Mouse (Mus musculus) CH12.LX (cell line): ENCODE results near the gene Nos1ap. TPM values are rescaled to one million over a fixed set of nuclear protein-coding genes. Genes with fewer than 3 reads are reported as not detected.

Experiments used
- DNase-seq: peaks from one replicate; pipeline ENCODE4 v3.0.0-alpha.2; 2013; ENCODE audit errors: extremely low read depth
- H3K27ac ChIP-seq: 2 replicates; pipeline ENCODE4 v1.5.1; 2012; ENCODE audit warnings: low read depth, mild to moderate bottlenecking, control low read depth, moderate library complexity; ENCODE audit not compliant: insufficient read depth
- H3K27me3 ChIP-seq: replicated peaks from 2 replicates; pipeline ENCODE3; 2012; ENCODE audit warnings: inconsistent platforms
- H3K36me3 ChIP-seq, 2 experiments: replicated peaks in 1 of 2; 2 replicates each; pipeline versions ENCODE3 to v1.6.1; 2012; ENCODE audit warnings: inconsistent platforms in 1 of 2, low read length in 1 of 2, mild to moderate bottlenecking in 1 of 2, mixed read lengths in 1 of 2, moderate library complexity in 1 of 2; ENCODE audit not compliant: control insufficient read depth in 1 of 2, insufficient read depth in 1 of 2
- H3K4me1 ChIP-seq, 2 experiments: 2 replicates each; pipeline ENCODE4 v1.6.1; 2012; ENCODE audit warnings: inconsistent platforms in 1 of 2, moderate library complexity in 1 of 2; ENCODE audit not compliant: insufficient read depth in 2 of 2, control insufficient read depth in 1 of 2
- H3K4me2 ChIP-seq: 2 replicates; pipeline ENCODE4 v1.6.1; 2012; ENCODE audit warnings: low read depth, mild to moderate bottlenecking, control low read depth; ENCODE audit not compliant: poor library complexity, insufficient read depth, severe bottlenecking
- H3K4me3 ChIP-seq, 3 experiments: fragments of 150-350 bp in 1 of 3; sonication (generic) in 1 of 3; replicated peaks in 1 of 3; 2 replicates each; pipeline versions ENCODE3 to v1.5.1; 2011 to 2012; ENCODE audit warnings: low read depth in 2 of 3, low read length in 2 of 3, mild to moderate bottlenecking in 2 of 3, moderate library complexity in 2 of 3, control low read depth in 1 of 3, improper control_type of control experiment in 1 of 3, inconsistent platforms in 1 of 3, mixed read lengths in 1 of 3; ENCODE audit not compliant: poor library complexity in 1 of 3
- H3K79me2 ChIP-seq: replicated peaks from 2 replicates; pipeline ENCODE4 v1.6.1; 2012; ENCODE audit warnings: mild to moderate bottlenecking, moderate library complexity; ENCODE audit not compliant: control insufficient read depth, poor library complexity, insufficient read depth, severe bottlenecking; ENCODE audit errors: extremely low read depth
- H3K9ac ChIP-seq: 2 replicates; pipeline ENCODE4 v1.6.1; 2012; ENCODE audit warnings: low read depth, mild to moderate bottlenecking, control low read depth, moderate library complexity; ENCODE audit not compliant: insufficient read depth
- H3K9me3 ChIP-seq: replicated peaks from 2 replicates; pipeline ENCODE3; 2012; ENCODE audit warnings: low read length, inconsistent platforms, mixed read lengths
- BHLHE40 ChIP-seq: IDR thresholded peaks from 2 replicates; pipeline ENCODE4 v1.6.1; 2011; ENCODE audit warnings: mild to moderate bottlenecking, low read depth, low read length, improper control_type of control experiment
- CHD1 ChIP-seq: IDR thresholded peaks from 2 replicates; pipeline ENCODE4 v1.6.1; 2012; ENCODE audit warnings: low read depth, low read length, improper control_type of control experiment, inconsistent platforms
- CHD2 ChIP-seq: IDR thresholded peaks from 2 replicates; pipeline ENCODE4 v1.6.1; 2011; ENCODE audit warnings: low read length, improper control_type of control experiment
- CTCF ChIP-seq, 2 experiments: IDR thresholded peaks in 1 of 2; conservative IDR thresholded peaks in 1 of 2; 2 replicates each; pipeline ENCODE4 v1.5.1; 2011 to 2012; ENCODE audit warnings: low read depth in 2 of 2, low read length in 2 of 2, improper control_type of control experiment in 1 of 2, inconsistent platforms in 1 of 2, mild to moderate bottlenecking in 1 of 2, moderate library complexity in 1 of 2
- E2F4 ChIP-seq: IDR thresholded peaks from 2 replicates; pipeline ENCODE4 v1.6.1; 2011; ENCODE audit warnings: low read depth, low read length, improper control_type of control experiment; ENCODE audit not compliant: insufficient replicate concordance
- ELF1 ChIP-seq: IDR thresholded peaks from 2 replicates; pipeline ENCODE4 v1.6.1; 2014; ENCODE audit warnings: low read depth, mild to moderate bottlenecking, inconsistent platforms, low read length, improper control_type of control experiment
- EP300 ChIP-seq: IDR thresholded peaks from 2 replicates; pipeline ENCODE4 v1.6.1; 2011; ENCODE audit warnings: low read length, improper control_type of control experiment
- HCFC1 ChIP-seq: IDR thresholded peaks from 2 replicates; pipeline ENCODE4 v1.6.1; 2012; ENCODE audit warnings: low read depth, mild to moderate bottlenecking, inconsistent platforms, low read length, improper control_type of control experiment
- IRF4 ChIP-seq: IDR thresholded peaks from 2 replicates; pipeline ENCODE4 v1.6.1; 2014; ENCODE audit warnings: low read depth, mild to moderate bottlenecking, inconsistent platforms, low read length, improper control_type of control experiment
- JUND ChIP-seq: conservative IDR thresholded peaks from 2 replicates; pipeline ENCODE4 v1.6.1; 2011; ENCODE audit warnings: low read depth, low read length, improper control_type of control experiment
- KAT2A ChIP-seq: IDR thresholded peaks from 2 replicates; pipeline ENCODE4 v1.6.1; 2012; ENCODE audit warnings: low read length, improper control_type of control experiment, inconsistent platforms; ENCODE audit not compliant: insufficient replicate concordance
- MAFK ChIP-seq: IDR thresholded peaks from 2 replicates; pipeline ENCODE4 v1.6.1; 2011; ENCODE audit warnings: low read length, improper control_type of control experiment; ENCODE audit not compliant: insufficient replicate concordance
- MXI1 ChIP-seq: IDR thresholded peaks from 2 replicates; pipeline ENCODE4 v1.6.1; 2011; ENCODE audit warnings: mild to moderate bottlenecking, low read depth, low read length, improper control_type of control experiment
- NRF1 ChIP-seq: IDR thresholded peaks from 2 replicates; pipeline ENCODE4 v1.6.1; 2014; ENCODE audit warnings: low read depth, mild to moderate bottlenecking, inconsistent platforms, low read length, improper control_type of control experiment, moderate library complexity
- PAX5 ChIP-seq: IDR thresholded peaks from 2 replicates; pipeline ENCODE4 v1.6.1; 2012; ENCODE audit warnings: low read length, inconsistent platforms, mixed read lengths
- POLR2A ChIP-seq: IDR thresholded peaks from 2 replicates; pipeline ENCODE4 v1.6.1; 2011; ENCODE audit warnings: low read depth, mild to moderate bottlenecking, improper control_type of control experiment, low read length
- RAD21 ChIP-seq: IDR thresholded peaks from 2 replicates; pipeline ENCODE4 v1.6.1; 2011; ENCODE audit warnings: low read depth, mild to moderate bottlenecking, low read length, improper control_type of control experiment, moderate library complexity
- SIN3A ChIP-seq: IDR thresholded peaks from 2 replicates; pipeline ENCODE4 v1.6.1; 2012; ENCODE audit warnings: low read length, improper control_type of control experiment, inconsistent platforms
- SMC3 ChIP-seq: IDR thresholded peaks from 2 replicates; pipeline ENCODE4 v1.6.1; 2011; ENCODE audit warnings: low read depth, low read length, improper control_type of control experiment
- TBP ChIP-seq: conservative IDR thresholded peaks from 2 replicates; pipeline ENCODE4 v1.6.1; 2011; ENCODE audit warnings: low read depth, low read length, improper control_type of control experiment
- ZNF384 ChIP-seq: IDR thresholded peaks from 2 replicates; pipeline ENCODE4 v1.6.1; 2012; ENCODE audit warnings: low read depth, low read length, improper control_type of control experiment, inconsistent platforms
- dilution Hi-C: fragments of 300-500 bp; cut with MboI; formaldehyde crosslinking; loops from 2 replicates; pipeline ENCODE4 v1.14.3; 2020; ENCODE audit warnings: low sequenced_read_pairs; ENCODE audit not compliant: extremely low pct_unique_long_range_greater_than_20kb, extremely low pct_ligation_motif_present
- in situ Hi-C: fragments of 300-500 bp; cut with MboI; formaldehyde crosslinking; loops from 3 replicates; pipeline ENCODE4 v1.14.3; 2019; ENCODE audit warnings: low sequenced_read_pairs, low pct_ligation_motif_present, low pct_unique_long_range_greater_than_20kb, mixed read lengths
- polyA plus RNA-seq: library from polyadenylated mRNA; unstranded; fragments of >175 nt; gene quantifications from 2 replicates; pipeline ENCODE4 v1.2.1, GENCODE M21; 2012; ENCODE audit warnings: low read depth; ENCODE audit not compliant: insufficient read length
- total RNA-seq, 2 experiments: library from RNA; depleted of rRNA; stranded (reverse); fragments of 300-350 nt in 1 of 2; fragments of >200 nt in 1 of 2; gene quantifications; 2 replicates each; pipeline ENCODE4 v1.2.3; 2012 to 2014

The Nos1ap gene
- total and polyA plus RNA-seq, 3 experiments: not detected

DNA sequence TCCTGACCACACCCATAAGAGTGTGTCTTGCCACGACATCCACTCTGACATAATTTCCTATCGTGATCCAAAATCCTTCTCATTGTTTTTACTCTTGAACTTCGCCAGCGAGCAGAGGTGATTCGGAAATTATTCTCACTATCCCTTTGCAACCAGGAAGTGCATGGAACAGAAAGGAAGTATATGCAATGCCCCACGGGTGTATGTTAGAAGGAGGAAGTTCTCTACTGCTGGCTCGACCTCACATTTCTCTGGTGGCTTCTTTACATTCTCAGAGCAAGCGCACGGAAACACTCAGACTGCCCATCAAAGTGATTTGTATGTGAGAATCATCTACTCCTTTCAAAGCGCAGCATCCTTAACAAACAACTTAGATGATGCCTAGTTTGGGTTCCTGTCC lies 284.7 kb downstream of the Nos1ap start:
- Histone ChIP-seq H3K4me3 (no peak overlapping the region), H3K9ac (no peak overlapping the region), H3K36me3 (no peaks in the 10 kb centered on the region), H3K27me3 (no peaks in the 10 kb centered on the region), H3K27ac (no peak overlapping the region), H3K79me2 (no peaks in the 10 kb centered on the region), H3K4me2 (no peak overlapping the region), H3K9me3 (no peaks in the 10 kb centered on the region), H3K4me1 (0 out of 4 replicates have a peak, but pooled peaks cover 0 to 1% of the 10 kb centered on the region in 2 experiments)
- DNase-seq: no peak
- dilution Hi-C loops: no loop called here
- TF ChIP-seq MAFK: no peak
- TF ChIP-seq RAD21: no peak
- TF ChIP-seq EP300: no peak
- TF ChIP-seq JUND: no peak
- no peak for TF ChIP-seq SMC3
- no peak for TF ChIP-seq MXI1
- no peak for TF ChIP-seq HCFC1
- TF ChIP-seq E2F4: no peak
- no peak for TF ChIP-seq SIN3A
- TF ChIP-seq BHLHE40: no peak
- no peak for TF ChIP-seq TBP
- TF ChIP-seq CHD2: no peak
- TF ChIP-seq CTCF (conservative IDR thresholded peaks at IDR 0.05 in 1 of 2, IDR thresholded peaks at IDR 0.05 in 1 of 2; ENCODE audit: low read depth in 2 of 2, low read length in 2 of 2): no peak
- TF ChIP-seq IRF4: no peak
- TF ChIP-seq KAT2A: no peak
- no peak for TF ChIP-seq CHD1
- TF ChIP-seq PAX5: no peak
- TF ChIP-seq NRF1: no peak
- TF ChIP-seq ELF1: no peak
- in situ Hi-C loops: loop anchor here (25.0 kb wide), 1 partner anchor 307 kb away; no protein-coding TSS in a partner anchor

DNA sequence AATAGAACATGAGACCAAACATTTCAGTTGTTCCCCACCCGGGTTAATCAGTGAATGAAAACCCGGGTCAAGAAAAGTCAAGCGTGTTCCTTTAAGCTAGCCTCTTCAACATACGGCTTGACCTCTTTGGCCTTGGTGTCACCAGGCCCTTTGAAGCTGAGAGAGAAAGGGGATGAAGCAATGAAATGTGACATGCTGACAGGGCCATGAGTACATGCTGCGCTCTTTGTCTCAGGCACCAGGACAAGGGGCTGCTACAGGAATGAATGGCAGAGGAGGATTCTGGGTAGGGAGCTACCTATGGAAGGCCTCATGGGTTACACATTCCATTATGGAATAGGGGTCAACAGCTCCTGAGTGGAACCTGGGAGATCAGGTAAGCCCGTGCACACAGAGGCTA lies 286.6 kb downstream of the Nos1ap start:
- H3K79me2 ChIP-seq: no peaks in the 10 kb centered on the region
- in situ Hi-C loops (loop anchor here (25.0 kb wide), 1 partner anchor 309 kb away; no protein-coding TSS in a partner anchor), dilution Hi-C loops (no loop called here)
- no peak overlapping the region for H3K4me2 ChIP-seq
- no peaks in the 10 kb centered on the region for H3K36me3 ChIP-seq
- peaks cover 5% of the 10 kb centered on the region for H3K27me3 ChIP-seq
- no peak overlapping the region for H3K4me3 ChIP-seq
- no peaks in the 10 kb centered on the region for H3K9me3 ChIP-seq
- TF ChIP-seq POLR2A (no peak), E2F4 (no peak), ZNF384 (no peak)
- no peak for DNase-seq
- no peak overlapping the region for H3K9ac ChIP-seq
- peaks cover 0 to 10% of the 10 kb centered on the region in 2 experiments; a peak in 2 of 4 replicates for H3K4me1 ChIP-seq
- H3K27ac ChIP-seq: no peak overlapping the region
